9 mouse cellular contexts compared by ENCODE assay signal in genomic region chr17:55446185-55446527, GRCm38 (mm10). TPM values are rescaled to one million over a fixed set of nuclear protein-coding genes. Genes with fewer than 3 reads are reported as not detected.
DNase-seq lines count a peak whose midpoint lies in the region; ATAC-seq and TF ChIP-seq lines count a peak whose summit lies in the region.
"Had no signal": no experiment of that assay in that cellular context is flagged by ENCODE, and none has a peak within 500 bp of the region (broad histone marks: within the 10 kb centered on the region; RNA-seq: fewer than 3 reads in every experiment).

No protein-coding gene starts in this region.

- H3K27me3 ChIP-seq in lung, postnatal 0 days (replicated peaks; ENCODE audit: insufficient read depth, low read length) = peaks cover 16% of the 10 kb centered on the region; the same call in 1 of the 2 replicates
- no peaks in the 10 kb centered on the region for H3K27me3 ChIP-seq in hindbrain, embryonic 16.5 days (replicated peaks; ENCODE audit: control insufficient read depth, insufficient read depth, low read length)
- no peaks in the 10 kb centered on the region for H3K27me3 ChIP-seq in neural tube, embryonic 15.5 days (replicated peaks)

- WGBS in lung, postnatal 0 days = 3% methylated on average over 6 of the region's 6 CpGs
- 3% methylated on average over 6 of the region's 6 CpGs for WGBS in hindbrain, embryonic 16.5 days
- WGBS in neural tube, embryonic 15.5 days = 2% methylated on average over 6 of the region's 6 CpGs

- TF ChIP-seq EP300 in lung, postnatal 0 days (IDR thresholded peaks at IDR 0.05) = no peak

- ATAC-seq in lung, postnatal 0 days = no peak
- ATAC-seq in hindbrain, embryonic 16.5 days = peak; percentile 81
- ATAC-seq in neural tube, embryonic 15.5 days (ENCODE audit: low FRiP score) = peak; percentile 79

- no peak for TF ChIP-seq CTCF in lung, postnatal 0 days (IDR thresholded peaks at IDR 0.05)

- no peak overlapping the region for H3K27ac ChIP-seq in lung, postnatal 0 days (ENCODE audit: low read length)
- peak overlapping the region; percentile 97 for H3K27ac ChIP-seq in hindbrain, embryonic 16.5 days (ENCODE audit: low read depth, low read length)
- peak overlapping the region; percentile 97 for H3K27ac ChIP-seq in neural tube, embryonic 15.5 days (replicated peaks)

- H3K4me3 ChIP-seq in lung, postnatal 0 days (ENCODE audit: low read depth, low read length) = peak overlapping the region; percentile 25; the same call in 1 of the 2 replicates
- peak overlapping the region; percentile 70 for H3K4me3 ChIP-seq in hindbrain, embryonic 16.5 days (ENCODE audit: low read length)
- peak overlapping the region; percentile 76 for H3K4me3 ChIP-seq in neural tube, embryonic 15.5 days (replicated peaks)

- DNase-seq in cerebellum, postnatal 25 days = peak; percentile 9 to 15
- no peak for DNase-seq in cerebellum, adult 9-10 months
- DNase-seq in lung, postnatal 0 days (ENCODE audit: low spot score) = no peak
- DNase-seq in lung, postnatal 36 days = no peak
- no peak for DNase-seq in spleen, postnatal 4 days (ENCODE audit: low spot score in 2 of 2)
- DNase-seq in thymus, adult 18-20 months = no peak

- no peaks in the 10 kb centered on the region for H3K36me3 ChIP-seq in lung, postnatal 0 days (ENCODE audit: insufficient read depth, low read length)
- H3K36me3 ChIP-seq in hindbrain, embryonic 16.5 days (ENCODE audit: control insufficient read depth, insufficient read depth, low read length) = no peaks in the 10 kb centered on the region
- no peaks in the 10 kb centered on the region for H3K36me3 ChIP-seq in neural tube, embryonic 15.5 days

- peak overlapping the region; percentile 57 for H3K4me2 ChIP-seq in lung, postnatal 0 days (replicated peaks; ENCODE audit: low read depth, low read length)
- peak overlapping the region; percentile 70 for H3K4me2 ChIP-seq in hindbrain, embryonic 16.5 days (ENCODE audit: low read length)
- peak overlapping the region; percentile 70 for H3K4me2 ChIP-seq in neural tube, embryonic 15.5 days

- no peak overlapping the region for H3K9ac ChIP-seq in lung, postnatal 0 days (replicated peaks; ENCODE audit: low read depth)
- H3K9ac ChIP-seq in hindbrain, embryonic 16.5 days (ENCODE audit: low read depth, low read length) = peak overlapping the region; percentile 88
- peak overlapping the region; percentile 95 for H3K9ac ChIP-seq in neural tube, embryonic 15.5 days (replicated peaks)

- H3K4me1 ChIP-seq in lung, postnatal 0 days (ENCODE audit: insufficient read depth, low read depth, low read length) = no peaks in the 10 kb centered on the region
- peaks cover 7% of the 10 kb centered on the region for H3K4me1 ChIP-seq in hindbrain, embryonic 16.5 days (ENCODE audit: control insufficient read depth, insufficient read depth, low read depth, low read length)
- peaks cover 23% of the 10 kb centered on the region for H3K4me1 ChIP-seq in neural tube, embryonic 15.5 days

- no peaks in the 10 kb centered on the region for H3K9me3 ChIP-seq in lung, postnatal 0 days (ENCODE audit: low read length)
- no peaks in the 10 kb centered on the region for H3K9me3 ChIP-seq in hindbrain, embryonic 16.5 days (ENCODE audit: control insufficient read depth, low read length)
- H3K9me3 ChIP-seq in neural tube, embryonic 15.5 days (replicated peaks) = no peaks in the 10 kb centered on the region

RNA-seq across cellular contexts. Expression of gene St6gal2, which starts 1.0 kb away (rescaled TPM):
- 0.02 and 0.06 TPM in 2 replicates for polyA plus RNA-seq in lung, postnatal 0 days (2015; fragmentation: Nextera tagmentation; extraction: Ambion mirVana)
- polyA plus RNA-seq in hindbrain, embryonic 16.5 days (2015; fragmentation: Nextera tagmentation; extraction: Ambion mirVana) = 37.1 and 38.1 TPM in 2 replicates
- polyA plus RNA-seq in neural tube, embryonic 15.5 days (2015; fragmentation: Nextera tagmentation; extraction: Ambion mirVana) = 21.9 and 25.2 TPM in 2 replicates
- polyA plus RNA-seq: C2C12 had no signal

Comparison
In these comparisons a context has a peak if more than half of its experiments do, and no peak if none do; other contexts are left out.
1. DNase-seq: peak in cerebellum, postnatal 25 days (2 of 2); none in cerebellum, adult 9-10 months (single experiment), lung, postnatal 0 days (single experiment), lung, postnatal 36 days (single experiment), spleen, postnatal 4 days (0 of 2) and thymus, adult 18-20 months (0 of 2).
2. H3K4me3 ChIP-seq: peak in every context shown above with its lines; median percentile 76 in neural tube, embryonic 15.5 days; 70 in hindbrain, embryonic 16.5 days; 25 in lung, postnatal 0 days.
3. RNA of gene St6gal2, which starts 1.0 kb away (polyA plus RNA-seq): 37.1 to 38.1 TPM in hindbrain, embryonic 16.5 days and 21.9 to 25.2 TPM in neural tube, embryonic 15.5 days; 0.02 to 0.06 TPM in lung, postnatal 0 days; every median in the first group is over 10 times any median in the second.
4. Peak in every context shown above with its lines, with median percentiles within 50 percentile points of each other: H3K4me2 ChIP-seq.